Mouse (Mus musculus) adrenal gland (tissue): Measurements from ENCODE around the gene Prdx5.
"Not testable (repeated sequence)": the region's sequence is repeated elsewhere in the genome, so short reads cannot be mapped to it uniquely, and the experiment has no call there.

Experiments
- intact Hi-C: fragments of 180-260 bp; cut with DNase I; formaldehyde crosslinking; loops from one replicate; pipeline ENCODE4 v1.15.1; 2025

Prdx5 gene

DNA sequence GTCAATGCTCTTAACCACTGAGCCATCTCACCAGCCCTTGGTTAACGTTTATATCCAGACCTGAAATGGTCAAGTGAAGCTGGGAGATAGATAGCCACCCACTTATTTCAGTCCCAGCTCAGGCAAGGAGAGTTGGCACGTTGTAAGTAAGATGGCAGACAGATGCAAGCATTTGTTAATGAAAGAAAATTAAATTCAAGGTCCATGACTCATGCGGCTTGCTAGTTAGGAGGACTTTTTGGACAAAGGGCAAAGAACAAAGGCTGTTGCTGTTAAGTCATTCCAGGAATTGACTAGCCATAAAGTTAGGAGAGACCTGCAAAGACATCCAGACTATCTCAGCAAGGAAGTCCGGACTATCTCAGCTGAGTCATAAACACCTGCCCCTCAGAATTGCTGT, 10.3 kb downstream of the Prdx5 start:
- intact Hi-C loops: no loop called here

GRCm38 (mm10) chr19:6895608-6896305, 14.1 kb downstream of the Prdx5 start:
- intact Hi-C loops: not testable (repeated sequence)

- intact Hi-C loops: no loop called here
These were observed 16.0 kb downstream of the Prdx5 start for GRCm38 (mm10) chr19:6893731-6894451.

DNA sequence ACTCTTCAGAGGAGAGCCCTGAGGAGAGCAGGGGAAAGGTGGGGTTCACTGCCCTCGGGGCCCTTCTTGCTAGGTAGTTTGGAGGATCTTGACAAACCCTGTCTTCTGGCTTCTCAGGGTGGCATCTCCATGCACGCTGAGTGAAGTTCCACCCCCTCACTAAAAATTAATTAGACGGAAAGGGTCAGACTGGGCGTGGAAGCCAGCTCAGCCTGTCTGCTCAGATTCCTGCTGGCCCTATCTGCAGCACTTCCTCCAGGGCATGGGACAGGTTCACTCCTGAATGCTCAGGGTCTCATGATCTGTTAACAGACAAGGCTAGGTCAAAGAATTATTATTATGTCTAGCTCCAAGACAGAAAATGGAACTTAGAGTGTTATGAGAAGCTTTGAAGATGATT, 17.4 kb downstream of the Prdx5 start:
- intact Hi-C loops: no loop called here

DNA sequence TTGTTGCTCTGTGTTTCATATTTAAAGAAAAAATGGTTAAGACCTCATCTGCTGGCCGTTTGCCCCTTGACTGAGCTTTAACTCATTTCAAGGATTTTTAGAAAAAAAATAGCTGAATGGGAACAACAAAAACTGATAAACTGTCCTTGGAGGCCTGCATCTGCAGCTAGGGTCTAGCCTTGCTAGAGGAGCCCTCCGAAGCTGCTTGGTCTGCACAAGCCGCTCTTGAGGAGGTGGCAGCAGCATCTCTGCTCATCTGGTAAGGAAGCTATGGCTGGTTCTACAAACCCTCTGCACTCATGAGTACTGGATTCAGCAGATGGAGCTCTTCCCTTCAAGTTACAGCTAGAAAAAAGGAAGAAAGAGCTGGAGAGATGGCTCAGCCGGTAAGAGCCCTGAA, 31.9 kb downstream of the Prdx5 start:
- intact Hi-C loops: no loop called here

GRCm38 (mm10) chr19:6876799-6877198, 33.1 kb downstream of the Prdx5 start:
- intact Hi-C loops: no loop called here

DNA sequence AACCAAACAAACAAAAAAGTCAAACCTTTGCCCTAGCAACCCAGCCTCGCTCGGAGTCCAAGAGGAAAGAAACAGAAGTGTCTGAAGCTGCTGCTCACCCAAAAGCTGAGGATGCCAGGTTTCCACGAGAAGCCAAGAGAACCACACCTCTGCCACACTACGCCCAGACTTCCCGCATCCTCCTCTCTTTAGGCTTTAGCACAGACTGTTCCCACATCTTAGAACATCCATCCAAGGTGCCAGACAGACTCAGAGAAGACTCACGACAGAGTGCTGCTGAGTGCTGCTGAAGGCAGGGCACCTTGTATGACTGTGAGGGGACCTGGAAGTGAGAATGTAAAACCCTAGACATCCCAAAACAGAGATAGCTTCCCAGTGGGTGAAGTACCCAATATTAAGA, 34.1 kb downstream of the Prdx5 start:
- intact Hi-C loops: no loop called here

DNA sequence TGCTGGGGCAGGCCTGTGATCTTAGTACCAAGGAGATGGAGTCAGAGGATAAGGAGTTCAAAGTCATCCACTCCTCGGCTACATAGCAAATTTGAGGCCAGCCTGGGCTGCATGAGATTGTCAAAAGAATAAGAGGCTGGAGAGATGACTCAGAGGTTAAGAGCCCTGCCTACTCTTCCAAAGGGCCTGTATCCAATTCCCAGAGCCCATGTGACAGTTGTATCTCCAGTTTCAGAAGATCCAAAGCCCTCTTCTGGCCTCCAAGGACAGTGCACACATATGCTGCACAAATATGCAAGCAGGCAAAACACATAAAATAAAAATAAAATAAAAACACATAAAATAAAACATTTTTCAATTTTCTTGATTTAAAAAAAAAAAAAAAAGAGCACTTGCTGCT, 35.6 kb downstream of the Prdx5 start:
- intact Hi-C loops: no loop called here

DNA sequence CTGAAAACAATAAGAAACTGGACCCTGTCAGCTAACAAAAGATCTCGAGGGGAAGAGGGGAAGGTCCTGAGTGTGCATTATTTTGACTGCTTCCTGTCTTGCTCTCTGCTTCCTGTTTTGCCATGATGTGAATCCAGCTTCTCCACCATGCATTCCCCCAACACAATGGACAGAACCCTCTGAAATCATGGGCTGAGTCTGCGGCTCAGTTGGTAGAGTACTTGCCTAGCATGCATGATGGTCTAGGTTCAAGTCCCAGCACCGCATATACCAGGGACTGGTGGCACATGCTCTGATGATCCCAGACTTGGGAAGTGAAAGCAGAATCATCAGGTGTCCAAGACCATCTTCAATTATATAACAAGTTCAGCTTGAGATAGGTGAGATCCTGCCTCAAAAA, 37.2 kb downstream of the Prdx5 start:
- intact Hi-C loops: no loop called here

DNA sequence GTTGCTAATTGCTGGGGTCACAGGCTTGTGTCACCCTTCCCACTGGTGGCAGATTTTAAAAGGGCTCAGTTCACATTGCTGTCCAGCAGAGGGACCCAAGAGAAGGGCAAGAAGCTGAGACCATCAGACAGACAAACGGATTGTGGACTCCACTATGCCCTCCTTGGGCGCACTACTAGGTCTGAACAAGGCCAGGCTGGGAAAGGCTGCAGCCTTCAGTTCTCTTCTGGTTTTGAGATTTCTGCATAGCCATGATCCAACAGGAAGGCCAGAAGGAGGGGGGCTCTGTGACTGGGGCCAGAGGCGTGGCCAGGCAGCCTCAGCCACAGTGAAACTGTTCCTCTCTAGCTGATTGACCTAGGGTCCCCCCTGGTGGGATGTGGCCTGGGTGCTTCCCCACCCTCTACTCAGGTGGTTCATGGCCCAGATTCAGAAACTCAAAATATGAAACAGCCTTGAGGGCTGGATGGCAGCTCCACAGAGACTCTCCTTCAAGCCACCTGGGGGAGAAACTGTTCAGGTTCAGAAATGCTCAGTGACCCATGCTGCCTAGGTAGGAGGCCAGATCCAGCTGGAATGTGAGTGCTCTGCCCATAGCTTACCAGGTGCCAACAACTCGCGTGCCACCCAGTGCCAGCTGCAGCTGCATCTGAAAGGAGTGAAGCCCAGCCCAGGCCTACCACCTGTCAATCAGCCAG, 38.2 kb downstream of the Prdx5 start:
- intact Hi-C loops: no loop called here

- intact Hi-C loops: no loop called here
These were observed 40.6 kb downstream of the Prdx5 start for GRCm38 (mm10) chr19:6869355-6869754.

DNA sequence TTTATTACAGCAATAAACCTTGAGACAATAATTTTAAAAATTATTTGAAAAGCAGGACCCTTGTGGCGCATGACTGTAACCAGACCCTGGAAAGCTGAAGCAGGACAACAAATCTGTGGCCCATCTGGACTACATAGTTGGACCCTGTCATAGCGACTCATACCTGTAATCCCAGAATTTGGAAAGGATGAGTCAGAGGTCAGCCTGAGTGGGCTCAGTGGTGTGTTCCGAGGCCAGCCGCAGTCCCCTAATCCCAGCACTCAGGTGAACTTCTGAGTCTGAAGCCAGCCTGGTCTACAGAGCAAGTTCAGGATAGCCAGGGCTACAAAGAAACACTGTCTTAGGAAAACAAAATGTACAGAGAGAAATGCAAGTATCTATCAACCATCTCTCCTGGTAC, 48.5 kb downstream of the Prdx5 start:
- intact Hi-C loops: no loop called here

DNA sequence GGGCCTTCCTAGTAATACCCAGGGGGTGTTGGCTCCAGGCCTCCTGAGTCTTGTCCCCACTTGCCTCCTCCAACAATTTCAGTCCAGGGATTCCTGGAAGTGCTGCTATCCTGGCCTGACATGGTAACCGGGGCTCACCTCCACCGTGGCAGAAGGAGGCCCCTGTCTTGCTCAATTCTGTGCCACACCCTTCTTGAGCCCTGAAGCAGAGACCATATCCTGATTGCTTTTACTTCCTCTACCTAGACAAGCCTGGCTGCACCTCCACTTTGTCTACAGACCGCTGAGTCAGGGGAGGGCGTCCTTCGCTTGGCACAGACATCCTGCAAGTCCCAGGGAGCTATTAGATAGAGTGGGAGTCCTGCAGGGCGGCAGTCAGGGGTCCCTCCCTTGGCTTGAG, 49.2 kb downstream of the Prdx5 start:
- intact Hi-C loops: no loop called here

DNA sequence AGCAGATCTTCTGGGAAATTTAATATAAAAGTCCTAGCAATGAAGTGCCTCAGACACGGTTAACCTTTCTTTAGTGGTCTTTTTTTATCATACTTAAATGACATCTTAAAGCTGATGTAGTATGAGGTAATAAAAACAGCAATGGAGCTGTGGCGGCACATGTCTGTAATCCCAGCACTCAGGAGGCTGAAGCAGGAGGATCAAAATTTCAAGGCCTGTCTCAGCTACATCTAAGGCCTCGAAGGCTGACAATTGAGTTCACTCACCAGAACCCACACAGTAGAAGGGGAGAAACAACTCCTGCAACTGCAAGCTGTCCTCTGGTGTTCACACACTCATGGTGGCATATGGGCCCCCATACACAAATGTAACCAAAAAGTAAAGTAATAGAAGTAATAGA, 49.9 kb downstream of the Prdx5 start:
- intact Hi-C loops: loop anchor here (5.0 kb wide), 1 partner anchor 373 kb away; no protein-coding TSS in a partner anchor

DNA sequence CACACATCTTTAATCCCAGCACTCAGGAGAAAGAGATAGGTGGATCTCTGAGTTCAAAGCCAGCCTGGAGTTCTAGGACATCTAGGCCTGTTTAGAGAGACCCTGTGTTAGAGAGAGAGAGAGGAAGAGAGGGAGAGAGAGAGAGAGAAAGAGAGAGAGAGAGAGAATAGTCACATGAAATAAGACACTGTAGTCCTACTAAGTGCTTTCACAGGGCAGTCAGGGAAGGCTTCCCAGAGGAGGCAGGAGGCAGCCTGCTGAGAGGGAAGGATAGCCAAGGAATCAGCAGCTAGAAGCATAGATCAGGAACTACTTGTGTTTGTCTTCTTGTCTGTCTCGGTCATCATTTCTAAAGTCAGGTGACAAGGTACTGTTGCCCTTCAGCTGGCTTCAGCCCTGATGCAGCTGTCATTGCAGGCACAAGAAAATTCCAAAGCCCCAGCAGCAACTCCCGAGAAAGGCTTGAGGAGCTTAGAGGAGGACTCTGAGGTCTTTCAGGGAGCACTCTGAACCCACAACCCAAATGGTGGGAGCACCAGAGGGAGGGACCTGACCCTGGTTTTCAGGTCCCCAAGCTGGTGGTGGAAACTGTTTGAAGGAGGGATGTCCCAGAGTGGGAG, 50.8 kb downstream of the Prdx5 start:
- intact Hi-C loops: loop anchor here (5.0 kb wide), 1 partner anchor 372 kb away; no protein-coding TSS in a partner anchor

GRCm38 (mm10) chr19:6858031-6858430, 51.9 kb downstream of the Prdx5 start, which contains the start of gene Ccdc88b:
Gene Ccdc88b (minus strand): TSS chr19:6858211.
- intact Hi-C loops: loop anchor here (5.0 kb wide), 1 partner anchor 371 kb away; no protein-coding TSS in a partner anchor

- intact Hi-C loops: loop anchor here (5.0 kb wide), 1 partner anchor 370 kb away; no protein-coding TSS in a partner anchor
These were observed 52.4 kb downstream of the Prdx5 start for GRCm38 (mm10) chr19:6857391-6858005.

DNA sequence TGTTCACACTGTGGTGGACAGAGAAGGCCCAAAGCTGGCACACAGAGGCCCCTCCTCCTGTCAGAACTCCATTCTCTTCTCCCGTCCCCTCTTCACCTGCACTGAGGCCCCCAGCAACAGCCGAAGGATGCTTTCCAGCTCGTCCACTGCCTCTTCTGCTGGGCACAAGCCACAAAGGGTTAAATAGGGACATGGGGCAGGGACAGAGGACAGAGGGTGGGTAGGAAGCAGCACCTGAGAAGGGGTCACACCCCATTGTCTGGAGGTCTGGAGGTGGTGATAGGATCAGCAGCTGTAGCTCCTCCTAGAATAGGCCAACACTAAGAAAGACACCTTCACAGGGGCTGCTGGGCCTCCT, 52.9 kb downstream of the Prdx5 start:
- intact Hi-C loops: loop anchor here (5.0 kb wide), 1 partner anchor 370 kb away; no protein-coding TSS in a partner anchor
